Mouse (Mus musculus): ENCODE measurements around the gene Dixdc1.

GRCm38 (mm10) chr9:50774026-50774462, 34.7 kb upstream of the Dixdc1 start:
- no peak for TF ChIP-seq CTCF (IDR thresholded peaks at IDR 0.05; ENCODE audit: low read depth)
- TF ChIP-seq EP300 (IDR thresholded peaks at IDR 0.05; ENCODE audit: low read depth): no peak

Measured in liver, postnatal 0 days (tissue).